Mouse (Mus musculus) limb, embryonic 11.5 days (tissue): Measurements from ENCODE around the gene Fam102a. TPM values are rescaled to one million over a fixed set of nuclear protein-coding genes. Genes with fewer than 3 reads are reported as not detected.
A peak's percentile ranks its signal among the peaks of the same experiment; 100 is the strongest.

Experiments used
- ATAC-seq: fragments of 200-750 bp; cut with Nextera tagmentation; 2 replicates; pipeline ENCODE4 v1.8.0; 2017; ENCODE audit warnings: low read depth; ENCODE audit not compliant: insufficient number of reproducible peaks, low FRiP score, low TSS enrichment
- DNase-seq: peaks from one replicate; pipeline ENCODE4 v3.0.0-alpha.2; 2015; ENCODE audit warnings: low spot score
- H3K27ac ChIP-seq: fragments of 300-500 bp; sonication (generic); replicated peaks from 2 replicates; pipeline ENCODE4 v1.5.1; 2014; ENCODE audit warnings: low read depth, mild to moderate bottlenecking, low read length
- H3K27me3 ChIP-seq: fragments of 300-500 bp; sonication (generic); 2 replicates; pipeline ENCODE4 v1.6.1; 2014; ENCODE audit warnings: mild to moderate bottlenecking, low read length, mixed read lengths; ENCODE audit not compliant: control insufficient read depth, insufficient read depth
- H3K36me3 ChIP-seq: fragments of 300-500 bp; sonication (generic); 2 replicates; pipeline ENCODE4 v1.6.1; 2014; ENCODE audit warnings: mild to moderate bottlenecking, low read length, moderate library complexity, mixed read lengths; ENCODE audit not compliant: control insufficient read depth, insufficient read depth
- H3K4me1 ChIP-seq: fragments of 300-500 bp; sonication (generic); 2 replicates; pipeline ENCODE4 v1.6.1; 2014; ENCODE audit warnings: low read length, mixed read lengths; ENCODE audit not compliant: control insufficient read depth, insufficient read depth
- H3K4me2 ChIP-seq: fragments of 300-500 bp; sonication (generic); 2 replicates; pipeline ENCODE4 v1.6.1; 2014; ENCODE audit warnings: low read depth, mild to moderate bottlenecking, moderate library complexity; ENCODE audit not compliant: severe bottlenecking
- H3K4me3 ChIP-seq: fragments of 300-500 bp; sonication (generic); 2 replicates; pipeline ENCODE4 v1.5.1; 2014; ENCODE audit warnings: low read depth, low read length
- H3K9ac ChIP-seq: fragments of 300-500 bp; sonication (generic); 2 replicates; pipeline ENCODE4 v1.6.1; 2014; ENCODE audit warnings: mild to moderate bottlenecking, low read length
- H3K9me3 ChIP-seq: fragments of 300-500 bp; sonication (generic); 2 replicates; pipeline ENCODE4 v1.6.1; 2016; ENCODE audit warnings: low read length; ENCODE audit not compliant: control insufficient read depth
- WGBS: fragments of 180-500 bp; shearing (Covaris S2); extraction: QIAGEN DNeasy Blood & Tissue Kit; methylation state at CpG from one replicate; pipeline ENCODE4 v1.1.7; 2014; 5-methylcytosine and 5-hydroxymethylcytosine counted together
- polyA plus RNA-seq: library from polyadenylated mRNA; unstranded; fragments of >200 nt; fragmentation: Nextera tagmentation; extraction: Ambion mirVana; gene quantifications from 2 replicates; pipeline ENCODE4 v1.2.1, GENCODE M21; 2014

The Fam102a gene
- polyA plus RNA-seq, 1 experiment from 2014 or later, result 9.8 TPM

DNA sequence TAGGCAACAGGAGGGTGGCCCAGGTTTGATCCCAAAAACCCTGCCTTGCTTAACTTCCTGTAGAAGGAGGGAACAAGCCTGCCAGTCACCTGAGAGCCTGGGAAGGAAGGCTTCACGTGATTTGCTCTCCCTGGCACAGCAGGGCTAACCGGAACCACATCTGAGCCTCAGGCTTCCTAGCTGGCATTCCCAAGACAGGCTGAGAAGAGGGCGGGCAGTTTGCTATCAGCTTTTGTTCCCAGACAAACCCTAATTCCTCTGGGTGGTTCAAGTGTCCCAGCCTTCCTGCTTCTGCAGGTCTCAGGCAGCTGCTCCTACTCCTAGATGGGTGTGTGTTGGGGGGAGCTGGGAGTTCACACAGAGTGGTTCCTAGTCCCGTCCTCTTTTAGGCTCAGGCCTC lies 20.4 kb downstream of the Fam102a start:
- H3K36me3 ChIP-seq, result no peaks in the 10 kb centered on the region
- no peaks in the 10 kb centered on the region for H3K9me3 ChIP-seq
- no peak for ATAC-seq
- no peak overlapping the region for H3K4me3 ChIP-seq
- no peak overlapping the region for H3K4me2 ChIP-seq
- no peaks in the 10 kb centered on the region for H3K27me3 ChIP-seq
- H3K4me1 ChIP-seq, result no peaks in the 10 kb centered on the region; the same call in 1 of the 2 replicates
- no peak for DNase-seq
- WGBS, result 50% methylated on average over 4 of the region's 4 CpGs
- H3K9ac ChIP-seq, result no peak overlapping the region
- no peak overlapping the region for H3K27ac ChIP-seq

- no peak overlapping the region for H3K4me2 ChIP-seq
- WGBS, result 85% methylated on average over 7 of the region's 7 CpGs
- no peaks in the 10 kb centered on the region for H3K27me3 ChIP-seq
- H3K9me3 ChIP-seq, result no peaks in the 10 kb centered on the region
- DNase-seq, result no peak
- H3K9ac ChIP-seq, result no peak overlapping the region
- no peak overlapping the region for H3K4me3 ChIP-seq
- no peak overlapping the region for H3K27ac ChIP-seq
- no peaks in the 10 kb centered on the region for H3K36me3 ChIP-seq
- H3K4me1 ChIP-seq, result no peaks in the 10 kb centered on the region
- ATAC-seq, result no peak
Measured at GRCm38 (mm10) chr2:32556019-32556418, 20.9 kb downstream of the Fam102a start.

GRCm38 (mm10) chr2:32559570-32559969 lies 24.4 kb downstream of the Fam102a start:
- Histone ChIP-seq H3K9me3 (no peaks in the 10 kb centered on the region), H3K4me1 (no peaks in the 10 kb centered on the region), H3K4me2 (no peak overlapping the region), H3K4me3 (no peak overlapping the region), H3K27me3 (no peaks in the 10 kb centered on the region), H3K9ac (no peak overlapping the region), H3K27ac (peak overlapping the region; percentile 21; the same call in 1 of the 2 replicates), H3K36me3 (no peaks in the 10 kb centered on the region; the same call in 1 of the 2 replicates)
- ATAC-seq (no peak), DNase-seq (no peak)
- WGBS, result 78% methylated on average over 5 of the region's 5 CpGs

- WGBS, result 39% methylated on average over 4 of the region's 4 CpGs
- Histone ChIP-seq H3K4me1 (peaks cover 4% of the 10 kb centered on the region), H3K4me2 (no peak overlapping the region), H3K27me3 (no peaks in the 10 kb centered on the region), H3K36me3 (peaks cover 8% of the 10 kb centered on the region; the same call in 1 of the 2 replicates), H3K9me3 (no peaks in the 10 kb centered on the region), H3K9ac (no peak overlapping the region), H3K4me3 (no peak overlapping the region), H3K27ac (no peak overlapping the region)
- ATAC-seq (no peak), DNase-seq (peak; percentile 75)
Measured at GRCm38 (mm10) chr2:32566536-32567063, 31.5 kb downstream of the Fam102a start.

- 81% methylated on average over 5 of the region's 5 CpGs for WGBS
- H3K9me3 ChIP-seq, result no peaks in the 10 kb centered on the region
- ATAC-seq (no peak), DNase-seq (no peak)
- no peak overlapping the region for H3K27ac ChIP-seq
- peaks cover 9% of the 10 kb centered on the region; the same call in 1 of the 2 replicates for H3K36me3 ChIP-seq
- no peaks in the 10 kb centered on the region for H3K27me3 ChIP-seq
- no peak overlapping the region for H3K4me3 ChIP-seq
- H3K9ac ChIP-seq, result no peak overlapping the region
- H3K4me2 ChIP-seq, result no peak overlapping the region
- peaks cover 8% of the 10 kb centered on the region for H3K4me1 ChIP-seq
Measured at GRCm38 (mm10) chr2:32568149-32568548, 33.0 kb downstream of the Fam102a start.

- peaks cover 11% of the 10 kb centered on the region; the same call in 1 of the 2 replicates for H3K36me3 ChIP-seq
Measured at GRCm38 (mm10) chr2:32568941-32569340, 33.8 kb downstream of the Fam102a start.

GRCm38 (mm10) chr2:32570698-32571494 lies 35.8 kb downstream of the Fam102a start, which contains the start of gene Dpm2:
Dpm2 (plus strand) TSS chr2:32570858.
- Histone ChIP-seq H3K9me3 (no peaks in the 10 kb centered on the region), H3K27me3 (no peaks in the 10 kb centered on the region), H3K4me2 (peak within 1 kb of the TSS; percentile 63), H3K36me3 (peaks cover 5% of the 10 kb centered on the region; the same call in 1 of the 2 replicates), H3K9ac (peak within 1 kb of the TSS; percentile 49), H3K27ac (no peak within 1 kb of the TSS), H3K4me3 (peak within 1 kb of the TSS; percentile 54), H3K4me1 (peaks cover 8% of the 10 kb centered on the region)
- peak; percentile 91 for DNase-seq
- ATAC-seq, result peak; percentile 66
- 1% methylated on average over 36 of the region's 36 CpGs for WGBS

More at GRCm38 (mm10) chr2:32568941-32569340, 33.8 kb downstream of the Fam102a start:
- no peaks in the 10 kb centered on the region for H3K9me3 ChIP-seq
- H3K4me2 ChIP-seq, result no peak overlapping the region
- no peak overlapping the region for H3K27ac ChIP-seq
- 92% methylated on average over 3 of the region's 3 CpGs for WGBS
- no peaks in the 10 kb centered on the region for H3K27me3 ChIP-seq
- H3K9ac ChIP-seq, result no peak overlapping the region
- peaks cover 8% of the 10 kb centered on the region for H3K4me1 ChIP-seq
- H3K4me3 ChIP-seq, result no peak overlapping the region
- DNase-seq (no peak), ATAC-seq (no peak)

- Histone ChIP-seq H3K4me3 (no peak overlapping the region), H3K27ac (no peak overlapping the region), H3K9ac (no peak overlapping the region), H3K9me3 (no peaks in the 10 kb centered on the region), H3K4me1 (peaks cover 8% of the 10 kb centered on the region), H3K36me3 (peaks cover 5% of the 10 kb centered on the region; the same call in 1 of the 2 replicates), H3K27me3 (no peaks in the 10 kb centered on the region), H3K4me2 (no peak overlapping the region)
- DNase-seq (no peak), ATAC-seq (no peak)
- 93% methylated on average over 11 of the region's 11 CpGs for WGBS
Measured at GRCm38 (mm10) chr2:32572196-32572595, 37.1 kb downstream of the Fam102a start.
